Mouse (Mus musculus): ENCODE data around the gene Ifnl3. TPM values are rescaled to one million over a fixed set of nuclear protein-coding genes. Genes with fewer than 3 reads are reported as not detected.
A peak's percentile ranks its signal among the peaks of the same experiment; 100 is the strongest.

The Ifnl3 gene
- total RNA-seq, 4 experiments from 2014 or later: not detected

- no peak for DNase-seq (ENCODE audit: low spot score in 2 of 2)
Measured at GRCm38 (mm10) chr7:28545891-28546210, 23.2 kb downstream of the Ifnl3 start.

GRCm38 (mm10) chr7:28546649-28547048 is 24.0 kb downstream of the Ifnl3 start:
- DNase-seq (ENCODE audit: low spot score in 2 of 2): no peak

GRCm38 (mm10) chr7:28547154-28547553 is 24.5 kb downstream of the Ifnl3 start, which contains the start of gene Nccrp1:
Gene Nccrp1 (minus strand): TSS chr7:28547254.
- no peak for DNase-seq (ENCODE audit: low spot score in 2 of 2)

- DNase-seq (ENCODE audit: low spot score in 2 of 2): no peak
Measured at GRCm38 (mm10) chr7:28547628-28548027, 25.0 kb downstream of the Ifnl3 start.

GRCm38 (mm10) chr7:28553076-28553475 is 30.4 kb downstream of the Ifnl3 start:
- no peak for DNase-seq (ENCODE audit: low spot score in 2 of 2)

GRCm38 (mm10) chr7:28555939-28556535 is 33.4 kb downstream of the Ifnl3 start:
- DNase-seq (ENCODE audit: low spot score in 2 of 2): no peak

GRCm38 (mm10) chr7:28557069-28557468 is 34.4 kb downstream of the Ifnl3 start:
- DNase-seq (ENCODE audit: low spot score in 2 of 2): no peak

GRCm38 (mm10) chr7:28557708-28558107 is 35.1 kb downstream of the Ifnl3 start:
- DNase-seq (ENCODE audit: low spot score in 2 of 2): no peak

- no peak for DNase-seq (ENCODE audit: low spot score in 2 of 2)
Measured at GRCm38 (mm10) chr7:28558486-28558885, 35.9 kb downstream of the Ifnl3 start.

GRCm38 (mm10) chr7:28560856-28561255 is 38.2 kb downstream of the Ifnl3 start:
- DNase-seq (ENCODE audit: low spot score in 2 of 2): no peak

- no peak for DNase-seq (ENCODE audit: low spot score in 2 of 2)
Measured at GRCm38 (mm10) chr7:28561967-28562366, 39.3 kb downstream of the Ifnl3 start.

- no peak for DNase-seq (ENCODE audit: low spot score in 2 of 2)
Measured at GRCm38 (mm10) chr7:28562371-28562770, 39.7 kb downstream of the Ifnl3 start.

GRCm38 (mm10) chr7:28562951-28563350 is 40.3 kb downstream of the Ifnl3 start:
- no peak for DNase-seq (ENCODE audit: low spot score in 2 of 2)

GRCm38 (mm10) chr7:28565407-28565806 is 42.8 kb downstream of the Ifnl3 start:
- DNase-seq (ENCODE audit: low spot score in 2 of 2): no peak

- no peak for DNase-seq (ENCODE audit: low spot score in 2 of 2)
Measured at GRCm38 (mm10) chr7:28567539-28567938, 44.9 kb downstream of the Ifnl3 start.

- peak; percentile 52 to 76 for DNase-seq (ENCODE audit: low spot score in 2 of 2)
Measured at GRCm38 (mm10) chr7:28568253-28568652, 45.6 kb downstream of the Ifnl3 start.

- no peak for DNase-seq (ENCODE audit: low spot score in 2 of 2)
Measured at GRCm38 (mm10) chr7:28570291-28570981, 47.8 kb downstream of the Ifnl3 start.

GRCm38 (mm10) chr7:28570982-28571682 is 48.5 kb downstream of the Ifnl3 start:
- DNase-seq (ENCODE audit: low spot score in 2 of 2): no peak

GRCm38 (mm10) chr7:28572689-28573088 is 50.1 kb downstream of the Ifnl3 start:
- DNase-seq (ENCODE audit: low spot score in 2 of 2): no peak

GRCm38 (mm10) chr7:28573236-28573635 is 50.6 kb downstream of the Ifnl3 start:
- DNase-seq (ENCODE audit: low spot score in 2 of 2): no peak
